Mouse (Mus musculus) ES-E14 (cell line): ENCODE measurements at regions not wholly inside any gene's neighbourhood (a gene's known extent, or its start where the extent isn't known, plus 50 kb on each side); places are given as distances from the start of the nearest gene placed in this dataset.

Experiments
- DNase-seq: peaks from one replicate; pipeline ENCODE4 v3.0.0-alpha.2; 2013; ENCODE audit warnings: low read depth, low spot score
- H3K27ac ChIP-seq: 2 replicates; pipeline ENCODE4 v1.5.1; 2012; ENCODE audit warnings: low read depth, mild to moderate bottlenecking, low read length, moderate library complexity, mixed read lengths; ENCODE audit not compliant: poor library complexity, insufficient read depth, severe bottlenecking
- H3K36me3 ChIP-seq: 2 replicates; pipeline ENCODE4 v1.6.1; 2012; ENCODE audit warnings: mild to moderate bottlenecking, low read length, moderate library complexity, mixed read lengths; ENCODE audit not compliant: control insufficient read depth, poor library complexity, insufficient read depth, severe bottlenecking
- H3K4me1 ChIP-seq, 2 experiments: fragments of 150-350 bp in 1 of 2; sonication (generic) in 1 of 2; 2 replicates each; pipeline ENCODE4 v1.6.1; 2012; ENCODE audit warnings: low read length in 2 of 2, mild to moderate bottlenecking in 1 of 2, mixed read lengths in 1 of 2; ENCODE audit not compliant: control insufficient read depth in 2 of 2, insufficient read depth in 2 of 2, poor library complexity in 1 of 2
- H3K4me3 ChIP-seq, 2 experiments: fragments of 150-350 bp in 1 of 2; sonication (generic) in 1 of 2; 2 replicates each; pipeline ENCODE4 v1.5.1; 2012; ENCODE audit warnings: low read length in 2 of 2, low read depth in 1 of 2, mild to moderate bottlenecking in 1 of 2, mixed read lengths in 1 of 2; ENCODE audit not compliant: insufficient read depth in 1 of 2, poor library complexity in 1 of 2, severe bottlenecking in 1 of 2
- H3K9ac ChIP-seq: 2 replicates; pipeline ENCODE4 v1.6.1; 2012; ENCODE audit warnings: low read depth, mild to moderate bottlenecking, low read length, mixed read lengths; ENCODE audit not compliant: poor library complexity, insufficient read depth, severe bottlenecking
- H3K9me3 ChIP-seq: fragments of 150-350 bp; sonication (generic); 2 replicates; pipeline ENCODE4 v1.6.1; 2012; ENCODE audit warnings: low read depth, mild to moderate bottlenecking, low read length; ENCODE audit not compliant: control insufficient read depth, insufficient read depth
- CHD2 ChIP-seq: IDR thresholded peaks from 2 replicates; pipeline ENCODE4 v1.6.1; 2014; ENCODE audit warnings: mild to moderate bottlenecking, low read depth, low read length, inconsistent platforms
- HCFC1 ChIP-seq: IDR thresholded peaks from 2 replicates; pipeline ENCODE4 v1.6.1; 2012; ENCODE audit warnings: low read length, inconsistent platforms, borderline replicate concordance; ENCODE audit not compliant: insufficient read depth
- MAFK ChIP-seq: IDR thresholded peaks from 2 replicates; pipeline ENCODE4 v1.6.1; 2014; ENCODE audit warnings: mild to moderate bottlenecking, low read depth, low read length, inconsistent platforms; ENCODE audit not compliant: insufficient read depth
- ZC3H11A ChIP-seq: IDR thresholded peaks from 2 replicates; pipeline ENCODE4 v1.6.1; 2012; ENCODE audit warnings: low read depth, mild to moderate bottlenecking, inconsistent platforms, low read length, borderline replicate concordance
- ZNF384 ChIP-seq: IDR thresholded peaks from 2 replicates; pipeline ENCODE4 v1.6.1; 2012; ENCODE audit warnings: low read depth, low read length, inconsistent platforms
- in situ Hi-C, 2 experiments: fragments of 600-800 bp; cut with MboI; formaldehyde crosslinking; loops; one replicate each; pipeline ENCODE4 v1.15.1; 2025; ENCODE audit warnings: low sequenced_read_pairs in 2 of 2, inconsistent platforms in 1 of 2; ENCODE audit not compliant: unreplicated experiment in 2 of 2

DNA sequence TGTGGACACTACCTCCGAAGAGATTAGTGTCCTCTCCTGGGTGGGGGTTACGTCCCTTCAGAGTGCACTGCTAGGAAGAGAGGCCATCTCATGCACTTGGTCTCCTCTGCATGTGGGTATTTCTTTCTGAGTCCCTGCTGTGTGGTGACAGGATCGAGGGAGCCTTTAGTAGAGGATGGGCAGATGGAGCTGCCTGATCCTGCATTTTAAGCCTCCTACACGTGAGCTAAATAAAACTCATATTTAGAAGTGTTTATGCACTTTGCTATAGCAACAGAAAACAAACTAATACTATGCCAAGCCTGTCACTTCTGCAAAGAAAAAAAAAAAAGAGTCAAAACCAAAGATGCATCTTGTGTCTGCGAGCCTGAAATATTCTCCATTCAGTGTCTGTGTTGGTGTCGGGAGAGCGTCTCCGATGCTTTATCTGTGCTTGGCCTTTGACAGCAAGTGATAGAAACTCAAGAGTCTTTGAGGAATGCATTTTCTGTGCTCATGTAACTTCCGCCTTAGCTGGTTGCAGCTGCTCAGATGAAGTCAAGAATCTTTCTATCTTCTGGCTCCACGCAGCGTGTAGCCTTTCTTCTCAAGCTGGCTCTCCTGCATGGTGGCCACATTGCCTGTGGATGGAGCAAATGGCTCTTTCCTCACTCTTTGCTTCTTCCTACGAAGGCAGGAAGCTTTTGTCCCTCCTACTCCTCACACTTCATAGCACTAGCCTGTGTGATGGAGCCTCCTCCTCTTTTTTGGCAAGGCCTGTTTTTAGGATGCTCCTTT, 134.8 kb downstream of the Ppp4r2 start:
- in situ Hi-C loops, result no loop called here
- Histone ChIP-seq H3K4me1 (no peaks in the 10 kb centered on the region), H3K27ac (no peak overlapping the region), H3K9me3 (no peaks in the 10 kb centered on the region), H3K9ac (no peak overlapping the region), H3K36me3 (no peaks in the 10 kb centered on the region), H3K4me3 (no peak overlapping the region)
- DNase-seq, result no peak
- TF ChIP-seq ZC3H11A, result no peak
- TF ChIP-seq MAFK, result no peak
- TF ChIP-seq ZNF384, result no peak
- no peak for TF ChIP-seq HCFC1
- no peak for TF ChIP-seq CHD2

DNA sequence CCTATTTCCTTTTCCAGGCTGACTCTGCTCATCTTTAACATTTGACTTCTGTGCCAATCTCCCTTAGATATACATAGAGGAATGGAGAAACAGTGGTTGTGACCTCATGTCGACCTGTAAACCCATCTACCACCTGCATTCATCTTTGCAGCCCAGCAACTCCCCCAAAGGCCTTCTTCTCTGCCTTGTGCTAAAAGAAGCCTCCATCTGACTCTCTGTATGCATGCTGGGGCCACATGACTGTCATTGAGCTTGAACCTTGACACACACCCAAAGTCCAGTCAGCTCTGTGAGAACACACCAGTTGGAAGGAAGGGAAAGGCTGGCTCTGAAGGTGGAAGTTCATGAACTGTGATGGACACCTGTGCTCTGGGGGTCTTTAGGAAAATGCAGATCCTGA, 135.5 kb downstream of the Ppp4r2 start:
- no peaks in the 10 kb centered on the region for H3K4me1 ChIP-seq
- TF ChIP-seq MAFK (no peak), CHD2 (no peak), ZNF384 (no peak), HCFC1 (no peak), ZC3H11A (no peak)
- no peak overlapping the region for H3K9ac ChIP-seq
- in situ Hi-C loops, result no loop called here
- H3K9me3 ChIP-seq, result no peaks in the 10 kb centered on the region
- no peak overlapping the region for H3K27ac ChIP-seq
- H3K36me3 ChIP-seq, result no peaks in the 10 kb centered on the region
- DNase-seq, result no peak
- no peak overlapping the region for H3K4me3 ChIP-seq

DNA sequence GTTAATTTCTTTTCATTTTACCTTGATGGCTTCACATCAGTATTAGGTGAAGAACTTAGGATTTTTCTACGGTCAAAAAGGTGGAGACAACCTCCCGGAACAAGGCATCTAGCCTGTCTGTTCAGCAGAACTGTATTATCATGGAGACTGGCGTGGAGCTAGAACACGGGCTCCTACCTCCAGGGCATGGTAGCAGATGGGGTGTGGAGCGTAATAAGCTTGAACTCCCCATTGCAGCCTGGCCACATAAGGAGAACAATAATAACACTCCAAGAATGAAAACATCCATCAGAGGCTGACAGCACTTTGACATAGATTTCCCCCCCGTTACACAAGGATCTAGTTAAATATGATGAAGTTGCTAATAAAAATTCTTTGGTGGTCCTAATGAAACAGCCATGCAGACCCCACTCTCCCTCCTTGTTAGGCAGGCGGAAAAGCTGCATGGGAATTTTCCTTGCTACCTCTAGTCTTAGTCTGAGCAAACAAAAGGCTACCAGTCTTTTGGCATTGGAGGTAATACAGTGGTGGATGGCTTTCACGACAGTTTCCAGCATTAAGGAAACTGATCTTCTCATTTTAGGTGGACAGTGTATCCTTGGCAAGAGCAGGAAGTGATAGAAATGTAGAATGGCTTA, 137.5 kb downstream of the Ppp4r2 start:
- Histone ChIP-seq H3K4me1 (no peaks in the 10 kb centered on the region), H3K4me3 (no peak overlapping the region), H3K27ac (no peak overlapping the region), H3K9ac (no peak overlapping the region), H3K36me3 (no peaks in the 10 kb centered on the region), H3K9me3 (no peaks in the 10 kb centered on the region)
- in situ Hi-C loops, result no loop called here
- DNase-seq, result no peak
- no peak for TF ChIP-seq HCFC1

DNA sequence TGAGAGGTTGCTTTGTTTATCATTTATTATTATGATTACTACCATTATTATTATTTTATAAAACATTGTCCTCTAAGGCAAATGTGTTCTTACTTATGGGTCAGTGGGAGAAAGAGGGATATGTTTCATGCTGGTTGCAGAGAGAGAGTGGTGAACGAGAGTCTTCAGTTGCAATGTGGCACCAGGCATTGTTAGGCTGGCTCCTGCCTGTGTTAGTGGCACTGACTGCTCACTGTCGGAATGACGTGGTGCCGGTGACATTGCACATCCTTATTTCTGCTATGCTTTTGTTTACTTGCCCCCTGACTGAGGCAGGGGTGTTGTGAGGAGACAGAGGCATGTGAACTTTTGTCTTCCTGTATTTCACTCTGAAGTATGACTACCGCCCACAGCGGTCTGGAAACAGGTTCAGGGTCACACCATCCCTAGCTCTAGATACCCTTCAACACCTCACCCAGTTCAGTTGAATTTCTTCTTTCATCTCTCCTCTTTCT, 138.1 kb downstream of the Ppp4r2 start:
- H3K27ac ChIP-seq, result no peak overlapping the region
- no peaks in the 10 kb centered on the region for H3K4me1 ChIP-seq
- no peak overlapping the region for H3K9ac ChIP-seq
- H3K4me3 ChIP-seq, result no peak overlapping the region
- no peaks in the 10 kb centered on the region for H3K9me3 ChIP-seq
- TF ChIP-seq ZC3H11A (no peak), HCFC1 (no peak), MAFK (no peak), CHD2 (no peak), ZNF384 (no peak)
- in situ Hi-C loops, result no loop called here
- DNase-seq, result no peak
- H3K36me3 ChIP-seq, result no peaks in the 10 kb centered on the region
